Mouse (Mus musculus) forebrain, embryonic 16.5 days (tissue): ENCODE results near the gene Inhbb. TPM values are rescaled to one million over a fixed set of nuclear protein-coding genes. Genes with fewer than 3 reads are reported as not detected.

Source experiments
- ATAC-seq: fragments of 200-750 bp; cut with Nextera tagmentation; 2 replicates; pipeline ENCODE4 v1.8.0; 2017; ENCODE audit warnings: mild to moderate bottlenecking, moderate library complexity
- H3K27ac ChIP-seq: fragments of 300-500 bp; sonication (generic); 2 replicates; pipeline ENCODE4 v1.5.1; 2014; ENCODE audit warnings: low read length, control low read depth
- H3K27me3 ChIP-seq: fragments of 300-500 bp; sonication (generic); replicated peaks from 2 replicates; pipeline ENCODE4 v1.6.1; 2014; ENCODE audit warnings: low read length; ENCODE audit not compliant: control insufficient read depth, insufficient read depth
- H3K36me3 ChIP-seq: fragments of 300-500 bp; sonication (generic); 2 replicates; pipeline ENCODE4 v1.6.1; 2014; ENCODE audit not compliant: control insufficient read depth, insufficient read depth
- H3K4me1 ChIP-seq: fragments of 300-500 bp; sonication (generic); replicated peaks from 2 replicates; pipeline ENCODE4 v1.6.1; 2014; ENCODE audit warnings: low read length; ENCODE audit not compliant: control insufficient read depth, insufficient read depth
- H3K4me2 ChIP-seq: fragments of 300-500 bp; sonication (generic); 2 replicates; pipeline ENCODE4 v1.6.1; 2014; ENCODE audit warnings: mild to moderate bottlenecking, low read length, control low read depth
- H3K4me3 ChIP-seq: fragments of 300-500 bp; sonication (generic); replicated peaks from 2 replicates; pipeline ENCODE4 v1.5.1; 2014; ENCODE audit warnings: mild to moderate bottlenecking, low read length, control low read depth
- H3K9ac ChIP-seq: fragments of 300-500 bp; sonication (generic); replicated peaks from 2 replicates; pipeline ENCODE4 v1.6.1; 2014; ENCODE audit warnings: low read depth, low read length, control low read depth
- H3K9me3 ChIP-seq: fragments of 300-500 bp; sonication (generic); 2 replicates; pipeline ENCODE4 v1.6.1; 2016; ENCODE audit warnings: low read length; ENCODE audit not compliant: control insufficient read depth
- WGBS: fragments of 180-500 bp; shearing (Covaris S2); extraction: QIAGEN DNeasy Blood & Tissue Kit; methylation state at CpG from one replicate; pipeline ENCODE4 v1.1.7; 2014; 5-methylcytosine and 5-hydroxymethylcytosine counted together
- polyA plus RNA-seq: library from polyadenylated mRNA; unstranded; fragments of >200 nt; fragmentation: Nextera tagmentation; extraction: Ambion mirVana; gene quantifications from 2 replicates; pipeline ENCODE4 v1.2.1, GENCODE M21; 2015

Gene Inhbb
- polyA plus RNA-seq, 1 experiment from 2014 or later = 5.9 TPM

- no peaks in the 10 kb centered on the region for H3K9me3 ChIP-seq
- no peak overlapping the region for H3K4me3 ChIP-seq
- no peak for ATAC-seq
- no peak overlapping the region for H3K27ac ChIP-seq
- no peak overlapping the region for H3K4me2 ChIP-seq
- H3K36me3 ChIP-seq = no peaks in the 10 kb centered on the region
- H3K4me1 ChIP-seq = peaks cover 8% of the 10 kb centered on the region; the same call in 1 of the 2 replicates
- WGBS = 74% methylated on average over 10 of the region's 10 CpGs
- H3K27me3 ChIP-seq = no peaks in the 10 kb centered on the region
- no peak overlapping the region for H3K9ac ChIP-seq
Observed at GRCm38 (mm10) chr1:119450651-119451345, 28.8 kb upstream of the Inhbb start.

GRCm38 (mm10) chr1:119446753-119447283 is 24.8 kb upstream of the Inhbb start:
- 64% methylated on average over 10 of the region's 10 CpGs for WGBS
- H3K4me1 ChIP-seq = 0 out of 2 replicates have a peak, but pooled peaks cover 5% of the 10 kb centered on the region
- no peak for ATAC-seq
- no peak overlapping the region for H3K4me2 ChIP-seq
- no peak overlapping the region for H3K4me3 ChIP-seq
- no peaks in the 10 kb centered on the region for H3K36me3 ChIP-seq
- no peak overlapping the region for H3K9ac ChIP-seq
- H3K27ac ChIP-seq = no peak overlapping the region
- no peaks in the 10 kb centered on the region for H3K27me3 ChIP-seq
- H3K9me3 ChIP-seq = no peaks in the 10 kb centered on the region

GRCm38 (mm10) chr1:119443591-119444350 is 21.7 kb upstream of the Inhbb start:
- no peaks in the 10 kb centered on the region for H3K27me3 ChIP-seq
- no peak for ATAC-seq
- no peaks in the 10 kb centered on the region for H3K4me1 ChIP-seq
- H3K4me2 ChIP-seq = no peak overlapping the region
- H3K9ac ChIP-seq = no peak overlapping the region
- no peaks in the 10 kb centered on the region for H3K9me3 ChIP-seq
- no peaks in the 10 kb centered on the region for H3K36me3 ChIP-seq
- 89% methylated on average over 21 of the region's 21 CpGs for WGBS
- H3K4me3 ChIP-seq = no peak overlapping the region
- H3K27ac ChIP-seq = no peak overlapping the region

GRCm38 (mm10) chr1:119442901-119443300 is 20.9 kb upstream of the Inhbb start:
- ATAC-seq = no peak
- Histone ChIP-seq H3K9me3 (no peaks in the 10 kb centered on the region), H3K36me3 (no peaks in the 10 kb centered on the region), H3K4me2 (no peak overlapping the region), H3K4me1 (no peaks in the 10 kb centered on the region), H3K27me3 (no peaks in the 10 kb centered on the region), H3K4me3 (no peak overlapping the region), H3K9ac (no peak overlapping the region), H3K27ac (no peak overlapping the region)
- 94% methylated on average over 9 of the region's 9 CpGs for WGBS

- no peak overlapping the region for H3K4me3 ChIP-seq
- no peak overlapping the region for H3K9ac ChIP-seq
- WGBS = 95% methylated on average over 9 of the region's 9 CpGs
- H3K36me3 ChIP-seq = no peaks in the 10 kb centered on the region
- no peak overlapping the region for H3K27ac ChIP-seq
- H3K9me3 ChIP-seq = no peaks in the 10 kb centered on the region
- no peaks in the 10 kb centered on the region for H3K27me3 ChIP-seq
- no peak overlapping the region for H3K4me2 ChIP-seq
- no peaks in the 10 kb centered on the region for H3K4me1 ChIP-seq
- ATAC-seq = no peak
Observed at GRCm38 (mm10) chr1:119438105-119438637, 16.1 kb upstream of the Inhbb start.

GRCm38 (mm10) chr1:119437401-119437800 is 15.4 kb upstream of the Inhbb start:
- 24% methylated on average over 6 of the region's 6 CpGs for WGBS
- H3K4me3 ChIP-seq = no peak overlapping the region
- no peak overlapping the region for H3K9ac ChIP-seq
- no peak for ATAC-seq
- H3K36me3 ChIP-seq = no peaks in the 10 kb centered on the region
- H3K27me3 ChIP-seq = no peaks in the 10 kb centered on the region
- H3K4me1 ChIP-seq = no peaks in the 10 kb centered on the region
- no peaks in the 10 kb centered on the region for H3K9me3 ChIP-seq
- no peak overlapping the region for H3K4me2 ChIP-seq
- no peak overlapping the region for H3K27ac ChIP-seq

- no peaks in the 10 kb centered on the region for H3K9me3 ChIP-seq
- no peaks in the 10 kb centered on the region for H3K36me3 ChIP-seq
- H3K9ac ChIP-seq = no peak overlapping the region
- 44% methylated on average over 6 of the region's 6 CpGs for WGBS
- no peak for ATAC-seq
- H3K27ac ChIP-seq = no peak overlapping the region
- H3K27me3 ChIP-seq = no peaks in the 10 kb centered on the region
- H3K4me3 ChIP-seq = no peak overlapping the region
- H3K4me2 ChIP-seq = no peak overlapping the region
- H3K4me1 ChIP-seq = peaks cover 20% of the 10 kb centered on the region
Observed at GRCm38 (mm10) chr1:119424141-119424860, 2.3 kb upstream of the Inhbb start.

- no peak; the same call in 1 of the 2 replicates for ATAC-seq
- Histone ChIP-seq H3K4me1 (peaks cover 27% of the 10 kb centered on the region), H3K27ac (no peak overlapping the region), H3K27me3 (no peaks in the 10 kb centered on the region), H3K9me3 (no peaks in the 10 kb centered on the region), H3K4me2 (no peak overlapping the region), H3K36me3 (no peaks in the 10 kb centered on the region), H3K4me3 (no peak overlapping the region), H3K9ac (no peak overlapping the region)
- 3% methylated on average over 14 of the region's 14 CpGs for WGBS
Observed at GRCm38 (mm10) chr1:119423510-119423909, 1.5 kb upstream of the Inhbb start.
